Mouse (Mus musculus) small intestine, adult 2 months (tissue): ENCODE results near the gene Dnase2a. TPM values are rescaled to one million over a fixed set of nuclear protein-coding genes. Genes with fewer than 3 reads are reported as not detected.

ENCODE experiments used
- H3K27ac ChIP-seq: fragments of 200-500 bp; 2 replicates; pipeline ENCODE4 v1.5.1; 2012; ENCODE audit warnings: low read depth, low read length, control low read depth, inconsistent platforms; ENCODE audit not compliant: insufficient read depth
- H3K27me3 ChIP-seq: fragments of 200-500 bp; 2 replicates; pipeline ENCODE4 v1.6.1; 2012; ENCODE audit warnings: mild to moderate bottlenecking, moderate library complexity, low read length, inconsistent platforms; ENCODE audit not compliant: control insufficient read depth, insufficient read depth
- H3K36me3 ChIP-seq: fragments of 200-500 bp; 2 replicates; pipeline ENCODE4 v1.6.1; 2012; ENCODE audit warnings: mild to moderate bottlenecking, low read length, control low read depth, inconsistent platforms; ENCODE audit not compliant: control insufficient read depth, insufficient read depth
- H3K4me1 ChIP-seq: fragments of 200-500 bp; 2 replicates; pipeline ENCODE4 v1.6.1; 2012; ENCODE audit warnings: low read length, inconsistent platforms, mixed read lengths; ENCODE audit not compliant: control insufficient read depth, insufficient read depth, insufficient read length
- H3K4me3 ChIP-seq: fragments of 200-500 bp; 2 replicates; pipeline ENCODE4 v1.5.1; 2012; ENCODE audit warnings: low read depth, mild to moderate bottlenecking, control low read depth, inconsistent platforms, low read length, moderate library complexity
- CTCF ChIP-seq: fragments of 200-500 bp; IDR thresholded peaks from 2 replicates; pipeline ENCODE4 v1.5.1; 2012; ENCODE audit warnings: low read depth, mild to moderate bottlenecking, control low read depth, inconsistent platforms, low read length, moderate library complexity, mixed read lengths; ENCODE audit not compliant: insufficient replicate concordance, insufficient read length; ENCODE audit errors: extremely low read depth
- POLR2A ChIP-seq: fragments of 200-500 bp; IDR thresholded peaks from 2 replicates; pipeline ENCODE4 v1.6.1; 2012; ENCODE audit warnings: low read depth, mild to moderate bottlenecking, control low read depth, inconsistent platforms, low read length, moderate library complexity
- WGBS: fragments of 180-500 bp; shearing (Covaris S2); methylation state at CpG from one replicate; pipeline ENCODE4 v1.1.7; 2018; 5-methylcytosine and 5-hydroxymethylcytosine counted together
- polyA plus RNA-seq: library from polyadenylated mRNA; depleted of rRNA; stranded (reverse); fragments of >200 nt; gene quantifications from 2 replicates; pipeline ENCODE4 v1.2.3, GENCODE M21; 2012; rRNA removed

Gene Dnase2a
- 4.1 and 5.9 TPM in 2 replicates for polyA plus RNA-seq

GRCm38 (mm10) chr8:84908421-84909161 is at the start of gene Dnase2a:
Dnase2a (plus strand) TSS chr8:84908560.
- 0 out of 2 replicates have a peak within 1 kb of the TSS, but pooled peaks have one; percentile 5 for H3K27ac ChIP-seq
- H3K27me3 ChIP-seq, result no peaks in the 10 kb centered on the region; the same call in 1 of the 2 replicates
- no peaks in the 10 kb centered on the region for H3K36me3 ChIP-seq
- TF ChIP-seq POLR2A, result peak; percentile 38; the same call in 1 of the 2 replicates
- TF ChIP-seq CTCF, result no peak
- peak within 1 kb of the TSS; percentile 61 for H3K4me3 ChIP-seq
- WGBS, result under 1% methylated on average over 45 of the region's 45 CpGs
- H3K4me1 ChIP-seq, result peaks cover 9% of the 10 kb centered on the region

DNA sequence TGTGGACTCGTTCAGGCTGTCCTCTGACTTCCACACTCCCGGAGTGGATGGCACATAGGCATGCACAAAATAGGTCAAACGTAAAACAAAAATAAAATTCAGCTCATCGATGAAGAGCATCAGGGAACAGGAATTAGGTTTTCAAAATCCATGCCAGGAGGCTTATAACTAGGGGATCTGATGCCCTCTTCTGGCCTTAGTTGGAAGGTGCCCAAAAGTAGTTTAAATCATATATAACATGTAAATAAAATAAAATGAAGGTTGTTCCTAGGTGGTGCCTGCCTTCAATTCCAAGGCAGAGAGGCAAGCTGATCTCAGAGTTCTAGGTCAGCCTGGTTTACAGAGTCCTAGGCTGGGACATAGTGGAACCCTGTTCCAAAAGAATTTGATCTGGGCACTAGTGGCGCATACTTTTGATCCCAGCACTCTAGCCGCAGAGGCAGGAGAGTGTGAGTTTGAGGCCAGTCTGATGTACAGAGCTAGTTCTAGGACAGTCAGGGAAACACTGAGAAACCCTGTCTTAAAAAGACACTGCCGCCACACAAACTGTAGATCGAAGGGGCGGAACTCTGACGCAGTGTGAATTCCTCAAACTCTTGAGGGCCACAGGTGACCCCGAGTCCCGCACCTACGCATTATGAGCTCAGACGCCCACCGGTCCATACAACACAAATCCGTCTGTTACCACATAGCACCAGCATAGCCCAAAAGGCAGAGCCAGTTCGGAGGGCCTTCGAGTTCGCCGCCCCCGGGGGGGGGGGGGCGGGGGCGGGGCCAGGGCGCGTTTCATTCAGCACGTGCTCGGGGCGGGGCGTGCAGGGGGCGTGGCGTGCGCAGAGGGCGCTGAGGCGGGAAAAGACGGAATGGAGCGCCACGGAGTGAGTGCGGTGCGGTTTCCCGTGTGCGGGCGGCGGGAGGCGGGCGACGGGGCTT is 36.7 kb upstream of the Dnase2a start, which contains the start of gene Syce2:
Syce2 (plus strand) TSS at position 736 of the 933 bp plus-strand sequence.
- 5% methylated on average over 44 of the region's 46 CpGs for WGBS
- H3K27ac ChIP-seq, result no peak within 1 kb of the TSS

GRCm38 (mm10) chr8:84872309-84872965 is 35.9 kb upstream of the Dnase2a start:
- TF ChIP-seq CTCF, result no peak
- TF ChIP-seq POLR2A, result no peak; the same call in 1 of the 2 replicates
- WGBS, result 2% methylated on average over 54 of the region's 54 CpGs

More for the DNA sequence above, 36.7 kb upstream of the Dnase2a start, which contains the start of gene Syce2:
- Histone ChIP-seq H3K36me3 (peaks cover 22% of the 10 kb centered on the region), H3K27me3 (no peaks in the 10 kb centered on the region), H3K4me1 (peaks cover 8% of the 10 kb centered on the region), H3K4me3 (peak within 1 kb of the TSS; percentile 67)
- TF ChIP-seq CTCF, result no peak
- TF ChIP-seq POLR2A, result no peak

GRCm38 (mm10) chr8:84873016-84873415 is 35.3 kb upstream of the Dnase2a start:
- peak overlapping the region; percentile 67 for H3K4me3 ChIP-seq
- WGBS, result 83% methylated on average over 4 of the region's 4 CpGs

More at GRCm38 (mm10) chr8:84872309-84872965, 35.9 kb upstream of the Dnase2a start:
- peaks cover 8% of the 10 kb centered on the region for H3K4me1 ChIP-seq
- H3K4me3 ChIP-seq, result peak overlapping the region; percentile 67
- H3K36me3 ChIP-seq, result peaks cover 15% of the 10 kb centered on the region
- H3K27me3 ChIP-seq, result no peaks in the 10 kb centered on the region
- no peak overlapping the region for H3K27ac ChIP-seq

DNA sequence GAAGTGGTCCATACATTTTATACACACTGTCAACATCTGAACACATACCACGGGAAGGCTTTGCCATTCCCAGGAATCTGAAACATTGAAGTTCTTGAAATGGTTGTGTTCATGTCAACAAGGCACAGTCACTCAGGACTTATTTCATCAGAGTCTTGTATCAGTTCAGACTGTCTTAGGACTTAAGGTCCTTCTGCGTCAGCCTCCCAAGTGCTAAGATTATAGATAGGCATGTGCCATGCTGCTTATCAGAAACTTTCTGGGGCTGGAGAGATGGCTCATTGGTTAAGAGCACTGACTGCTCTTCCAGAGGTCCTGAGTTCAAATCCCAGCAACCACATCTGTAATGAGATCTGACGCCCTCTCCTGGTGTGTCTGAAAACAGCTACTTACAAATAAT is 34.0 kb upstream of the Dnase2a start:
- WGBS, result 89% methylated on average over 3 of the region's 3 CpGs
- no peak overlapping the region for H3K27ac ChIP-seq
- TF ChIP-seq POLR2A, result no peak
- TF ChIP-seq CTCF, result no peak
- no peaks in the 10 kb centered on the region for H3K27me3 ChIP-seq
- no peak overlapping the region for H3K4me3 ChIP-seq
- H3K36me3 ChIP-seq, result no peaks in the 10 kb centered on the region
- H3K4me1 ChIP-seq, result peaks cover 8% of the 10 kb centered on the region

More at GRCm38 (mm10) chr8:84873016-84873415, 35.3 kb upstream of the Dnase2a start:
- TF ChIP-seq CTCF (no peak), POLR2A (no peak)
- H3K4me1 ChIP-seq, result peaks cover 8% of the 10 kb centered on the region
- peaks cover 9% of the 10 kb centered on the region for H3K36me3 ChIP-seq
- no peak overlapping the region for H3K27ac ChIP-seq
- no peaks in the 10 kb centered on the region for H3K27me3 ChIP-seq

GRCm38 (mm10) chr8:84877297-84878035 is 30.9 kb upstream of the Dnase2a start:
- TF ChIP-seq CTCF, result no peak
- TF ChIP-seq POLR2A, result no peak
- Histone ChIP-seq H3K4me1 (peaks cover 4% of the 10 kb centered on the region), H3K4me3 (no peak overlapping the region), H3K36me3 (no peaks in the 10 kb centered on the region), H3K27me3 (no peaks in the 10 kb centered on the region), H3K27ac (no peak overlapping the region)
- 76% methylated on average over 3 of the region's 3 CpGs for WGBS
